Mouse (Mus musculus): ENCODE measurements at regions not wholly inside any gene's neighbourhood (a gene's known extent, or its start where the extent isn't known, plus 50 kb on each side); places are given as distances from the start of the nearest gene placed in this dataset.

DNA sequence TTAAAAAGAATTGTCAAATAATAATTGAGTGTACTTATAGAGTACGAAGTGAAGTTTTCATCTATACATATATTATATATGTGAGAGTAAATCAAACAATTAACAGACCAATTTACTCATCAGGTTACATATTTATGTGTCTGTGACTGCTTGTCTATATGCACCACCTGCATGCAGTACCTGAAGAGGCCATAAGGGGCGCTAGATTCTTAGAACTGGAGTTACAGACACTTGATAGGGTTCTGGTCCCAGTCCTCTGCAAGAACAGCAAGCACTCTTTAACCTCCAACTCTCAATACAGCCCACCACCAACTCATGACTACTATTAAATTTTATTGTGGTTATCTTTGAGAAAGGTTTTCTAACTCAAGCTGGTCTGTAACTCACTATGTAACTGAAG lies 351.7 kb upstream of the Fam241a start:
- TF ChIP-seq POLR2A (IDR thresholded peaks at IDR 0.05; ENCODE audit: borderline replicate concordance, control insufficient read depth, low read depth, low read length), result no peak
- no peak for TF ChIP-seq CTCF (IDR thresholded peaks at IDR 0.05; ENCODE audit: control insufficient read depth, insufficient read depth, low read length)
